In the genomic region with DNA sequence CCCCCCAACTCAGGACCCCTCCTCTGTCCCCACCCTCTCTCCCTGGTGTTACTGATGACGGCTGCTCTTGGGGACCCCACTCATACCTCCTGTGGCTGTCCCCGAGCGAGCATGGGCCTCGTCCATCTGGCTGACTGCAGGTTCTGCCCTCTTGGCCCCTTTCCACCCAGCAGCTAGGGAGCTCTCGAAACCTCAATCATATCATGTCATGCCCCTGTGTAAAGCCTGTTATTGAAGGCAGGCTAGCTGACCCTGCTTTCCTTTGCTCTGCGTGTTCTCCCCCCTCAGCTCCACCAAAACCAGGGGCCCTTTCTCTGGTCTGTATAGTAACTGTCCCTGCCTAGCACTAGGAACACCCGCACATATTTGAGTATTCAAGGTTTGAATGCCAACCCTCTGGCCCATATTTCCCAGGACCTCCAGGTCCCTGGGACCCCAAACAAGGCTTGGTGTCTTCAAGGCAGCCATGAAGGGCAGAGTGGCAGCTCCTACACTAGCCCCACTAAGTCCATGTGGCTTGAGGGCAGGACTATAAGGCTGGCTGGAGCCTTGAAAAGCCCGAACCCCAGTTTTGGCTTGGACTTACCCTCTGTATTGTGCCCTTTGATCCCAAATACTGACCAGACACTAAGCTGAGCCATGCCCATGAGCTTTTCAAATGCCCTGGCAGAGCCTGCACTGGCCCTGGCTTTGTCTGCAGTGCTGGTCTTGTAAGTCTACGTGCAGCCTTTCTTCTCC, we compare ENCODE assay signal across 9 mouse cellular contexts. TPM values are rescaled to one million over a fixed set of nuclear protein-coding genes. Genes with fewer than 3 reads are reported as not detected.
DNase-seq lines count a peak whose midpoint lies in the region; ATAC-seq and TF ChIP-seq lines count a peak whose summit lies in the region.
"Had no signal": no experiment of that assay in that cellular context is flagged by ENCODE, and none has a peak within 500 bp of the region (broad histone marks: within the 10 kb centered on the region; RNA-seq: fewer than 3 reads in every experiment).

No protein-coding gene starts in this region.

- WGBS in forebrain, embryonic 14.5 days = 16% methylated on average over 9 of the region's 9 CpGs
- WGBS in midbrain, embryonic 11.5 days = 10% methylated on average over 9 of the region's 9 CpGs

- TF ChIP-seq CTCF in layer of hippocampus, adult 2 months (conservative IDR thresholded peaks at IDR 0.05) = no peak

- no peaks in the 10 kb centered on the region for H3K27me3 ChIP-seq in forebrain, embryonic 14.5 days (replicated peaks; ENCODE audit: control insufficient read depth, insufficient read depth, low read length)
- H3K27me3 ChIP-seq in midbrain, embryonic 11.5 days (ENCODE audit: control insufficient read depth, insufficient read depth, low read length) = peaks cover 21% of the 10 kb centered on the region

- peak; percentile 34 for DNase-seq in cerebellum, adult 9-11 months
- no peak for DNase-seq in cerebellum, adult 11 months
- no peak for DNase-seq in layer of hippocampus, adult 2 months (ENCODE audit: low spot score in 2 of 2)
- DNase-seq in layer of hippocampus, adult 9-10 months (ENCODE audit: low spot score) = no peak
- no peak for DNase-seq in forebrain, embryonic 14.5 days (ENCODE audit: low spot score)
- DNase-seq in midbrain, embryonic 11.5 days (ENCODE audit: low spot score, missing footprints) = peak; percentile 92
- no peak for DNase-seq in thymus, adult 18-20 months
- no peak for DNase-seq in spleen, postnatal 14 days (ENCODE audit: low spot score in 2 of 2)

- H3K4me2 ChIP-seq in forebrain, embryonic 14.5 days (ENCODE audit: low read length) = no peak overlapping the region
- H3K4me2 ChIP-seq in midbrain, embryonic 11.5 days = peak overlapping the region; percentile 28

- H3K9ac ChIP-seq in forebrain, embryonic 14.5 days (ENCODE audit: low read length) = 0 out of 2 replicates have a peak overlapping the region, but pooled peaks have one; percentile 13
- H3K9ac ChIP-seq in midbrain, embryonic 11.5 days (ENCODE audit: low read length) = peak overlapping the region; percentile 31

- no peaks in the 10 kb centered on the region for H3K36me3 ChIP-seq in forebrain, embryonic 14.5 days (ENCODE audit: control insufficient read depth, insufficient read depth, low read length)
- no peaks in the 10 kb centered on the region for H3K36me3 ChIP-seq in midbrain, embryonic 11.5 days (ENCODE audit: control insufficient read depth, insufficient read depth, low read length)

- ATAC-seq in forebrain, embryonic 14.5 days = peak; percentile 49
- no peak for ATAC-seq in midbrain, embryonic 11.5 days (ENCODE audit: low FRiP score)

- H3K9me3 ChIP-seq in forebrain, embryonic 14.5 days (replicated peaks; ENCODE audit: control insufficient read depth, low read length) = no peaks in the 10 kb centered on the region
- no peaks in the 10 kb centered on the region for H3K9me3 ChIP-seq in midbrain, embryonic 11.5 days (ENCODE audit: control insufficient read depth, low read length)

- peak overlapping the region; percentile 83 for H3K27ac ChIP-seq in layer of hippocampus, adult 2 months
- peak overlapping the region; percentile 68 for H3K27ac ChIP-seq in forebrain, embryonic 14.5 days (ENCODE audit: low read depth, low read length)
- H3K27ac ChIP-seq in midbrain, embryonic 11.5 days (ENCODE audit: low read depth, low read length) = peak overlapping the region; percentile 88

- H3K4me3 ChIP-seq in layer of hippocampus, adult 2 months = no peak overlapping the region
- H3K4me3 ChIP-seq in forebrain, embryonic 14.5 days (ENCODE audit: low read depth, low read length) = no peak overlapping the region
- H3K4me3 ChIP-seq in midbrain, embryonic 11.5 days (ENCODE audit: low read depth, low read length) = no peak overlapping the region

- peaks cover 31% of the 10 kb centered on the region for H3K4me1 ChIP-seq in forebrain, embryonic 14.5 days (ENCODE audit: control insufficient read depth, insufficient read depth, low read length)
- H3K4me1 ChIP-seq in midbrain, embryonic 11.5 days (ENCODE audit: control insufficient read depth, insufficient read depth, low read length) = peaks cover 42% of the 10 kb centered on the region

RNA-seq across cellular contexts. Expression of gene Fgfr3, which starts 15.7 kb away (rescaled TPM):
- total RNA-seq in layer of hippocampus, adult 2 months (2021) = 100 to 1,000 TPM; 137 to 139 TPM
- 27.5 and 30.8 TPM in 2 replicates for polyA plus RNA-seq in forebrain, embryonic 14.5 days (2014; fragmentation: Nextera tagmentation; extraction: Ambion mirVana)
- 61.8 and 68.0 TPM in 2 replicates for polyA plus RNA-seq in midbrain, embryonic 11.5 days (2014; fragmentation: Nextera tagmentation; extraction: Ambion mirVana)
- total RNA-seq: megakaryocyte-erythroid progenitor cell, adult 5-6 weeks had no signal

RNA-seq across cellular contexts. Expression of gene Tmem129, which starts 47.6 kb away (rescaled TPM):
- 10 to 100 TPM; 24.0 to 25.2 TPM for total RNA-seq in layer of hippocampus, adult 2 months (2021)
- 35.8 and 39.5 TPM in 2 replicates for polyA plus RNA-seq in forebrain, embryonic 14.5 days (2014; fragmentation: Nextera tagmentation; extraction: Ambion mirVana)
- polyA plus RNA-seq in midbrain, embryonic 11.5 days (2014; fragmentation: Nextera tagmentation; extraction: Ambion mirVana) = 36.0 and 37.4 TPM in 2 replicates

RNA-seq across cellular contexts. Expression of gene Tacc3, which starts 47.9 kb away (rescaled TPM):
- 1 to 10 TPM; 5.7 to 7.9 TPM for total RNA-seq in layer of hippocampus, adult 2 months (2021)
- polyA plus RNA-seq in forebrain, embryonic 14.5 days (2014; fragmentation: Nextera tagmentation; extraction: Ambion mirVana) = 94.5 and 98.2 TPM in 2 replicates
- 277 and 307 TPM in 2 replicates for polyA plus RNA-seq in midbrain, embryonic 11.5 days (2014; fragmentation: Nextera tagmentation; extraction: Ambion mirVana)

RNA-seq across cellular contexts. Expression of gene Slbp, which starts 53.4 kb away (rescaled TPM):
- total RNA-seq in layer of hippocampus, adult 2 months (2021) = 10 to 100 TPM; 20.5 to 21.5 TPM
- polyA plus RNA-seq in forebrain, embryonic 14.5 days (2014; fragmentation: Nextera tagmentation; extraction: Ambion mirVana) = 154 and 159 TPM in 2 replicates
- 304 and 334 TPM in 2 replicates for polyA plus RNA-seq in midbrain, embryonic 11.5 days (2014; fragmentation: Nextera tagmentation; extraction: Ambion mirVana)

Comparison
In these comparisons a context has a peak if more than half of its experiments do, and no peak if none do; other contexts are left out.
1. DNase-seq: peak in cerebellum, adult 9-11 months (single experiment) and midbrain, embryonic 11.5 days (single experiment); none in cerebellum, adult 11 months (single experiment), layer of hippocampus, adult 2 months (0 of 2), layer of hippocampus, adult 9-10 months (single experiment), forebrain, embryonic 14.5 days (single experiment), thymus, adult 18-20 months (0 of 2) and spleen, postnatal 14 days (0 of 2).
2. Peak in every context shown above with its lines, with median percentiles within 50 percentile points of each other: H3K27ac ChIP-seq.